Mouse (Mus musculus) neural tube, embryonic 11.5 days (tissue): ENCODE results near the gene Frs3. TPM values are rescaled to one million over a fixed set of nuclear protein-coding genes. Genes with fewer than 3 reads are reported as not detected.

ENCODE experiments used
- ATAC-seq: fragments of 200-750 bp; cut with Nextera tagmentation; 2 replicates; pipeline ENCODE4 v1.8.0; 2017; ENCODE audit warnings: moderate number of reproducible peaks, mild to moderate bottlenecking, moderate TSS enrichment, moderate library complexity; ENCODE audit not compliant: insufficient read depth, low FRiP score, low TSS enrichment
- DNase-seq: peaks from one replicate; pipeline ENCODE4 v3.0.0-alpha.2; 2015; ENCODE audit warnings: low spot score
- H3K27ac ChIP-seq: fragments of 300-500 bp; sonication (generic); 2 replicates; pipeline ENCODE4 v1.5.1; 2014; ENCODE audit warnings: low read depth, mild to moderate bottlenecking, low read length
- H3K27me3 ChIP-seq: fragments of 300-500 bp; sonication (generic); 2 replicates; pipeline ENCODE4 v1.6.1; 2014; ENCODE audit warnings: mild to moderate bottlenecking, low read length, mixed read lengths; ENCODE audit not compliant: control insufficient read depth, insufficient read depth
- H3K36me3 ChIP-seq: fragments of 300-500 bp; sonication (generic); 2 replicates; pipeline ENCODE4 v1.6.1; 2014; ENCODE audit warnings: mild to moderate bottlenecking, low read length, moderate library complexity, mixed read lengths; ENCODE audit not compliant: control insufficient read depth, insufficient read depth
- H3K4me1 ChIP-seq: fragments of 300-500 bp; sonication (generic); 2 replicates; pipeline ENCODE4 v1.6.1; 2014; ENCODE audit warnings: low read length, mixed read lengths; ENCODE audit not compliant: control insufficient read depth, insufficient read depth
- H3K4me2 ChIP-seq: fragments of 300-500 bp; sonication (generic); 2 replicates; pipeline ENCODE4 v1.6.1; 2014; ENCODE audit warnings: low read depth, mild to moderate bottlenecking, moderate library complexity
- H3K4me3 ChIP-seq: fragments of 300-500 bp; sonication (generic); 2 replicates; pipeline ENCODE4 v1.5.1; 2014; ENCODE audit warnings: low read depth, low read length
- H3K9ac ChIP-seq: fragments of 300-500 bp; sonication (generic); 2 replicates; pipeline ENCODE4 v1.6.1; 2014; ENCODE audit warnings: mild to moderate bottlenecking, low read length
- H3K9me3 ChIP-seq: fragments of 300-500 bp; sonication (generic); 2 replicates; pipeline ENCODE4 v1.6.1; 2016; ENCODE audit warnings: low read length; ENCODE audit not compliant: control insufficient read depth
- WGBS: fragments of 180-500 bp; shearing (Covaris S2); extraction: QIAGEN DNeasy Blood & Tissue Kit; methylation state at CpG from one replicate; pipeline ENCODE4 v1.1.7; 2014; 5-methylcytosine and 5-hydroxymethylcytosine counted together
- polyA plus RNA-seq: library from polyadenylated mRNA; unstranded; fragments of >200 nt; fragmentation: Nextera tagmentation; extraction: Ambion mirVana; gene quantifications from 2 replicates; pipeline ENCODE4 v1.2.1, GENCODE M21; 2014

The Frs3 gene
- polyA plus RNA-seq, 1 experiment from 2014 or later = 12.1 TPM

- no peaks in the 10 kb centered on the region for H3K9me3 ChIP-seq
- H3K9ac ChIP-seq = no peak overlapping the region
- peaks cover 7% of the 10 kb centered on the region for H3K4me1 ChIP-seq
- H3K27ac ChIP-seq = no peak overlapping the region
- no peak for ATAC-seq
- peaks cover 13% of the 10 kb centered on the region for H3K36me3 ChIP-seq
- no peak for DNase-seq
- no peak overlapping the region for H3K4me2 ChIP-seq
- no peak overlapping the region for H3K4me3 ChIP-seq
- 84% methylated on average over 4 of the region's 4 CpGs for WGBS
- no peaks in the 10 kb centered on the region for H3K27me3 ChIP-seq
Measured at GRCm38 (mm10) chr17:47682836-47683235, 6.0 kb upstream of the Frs3 start.

DNA sequence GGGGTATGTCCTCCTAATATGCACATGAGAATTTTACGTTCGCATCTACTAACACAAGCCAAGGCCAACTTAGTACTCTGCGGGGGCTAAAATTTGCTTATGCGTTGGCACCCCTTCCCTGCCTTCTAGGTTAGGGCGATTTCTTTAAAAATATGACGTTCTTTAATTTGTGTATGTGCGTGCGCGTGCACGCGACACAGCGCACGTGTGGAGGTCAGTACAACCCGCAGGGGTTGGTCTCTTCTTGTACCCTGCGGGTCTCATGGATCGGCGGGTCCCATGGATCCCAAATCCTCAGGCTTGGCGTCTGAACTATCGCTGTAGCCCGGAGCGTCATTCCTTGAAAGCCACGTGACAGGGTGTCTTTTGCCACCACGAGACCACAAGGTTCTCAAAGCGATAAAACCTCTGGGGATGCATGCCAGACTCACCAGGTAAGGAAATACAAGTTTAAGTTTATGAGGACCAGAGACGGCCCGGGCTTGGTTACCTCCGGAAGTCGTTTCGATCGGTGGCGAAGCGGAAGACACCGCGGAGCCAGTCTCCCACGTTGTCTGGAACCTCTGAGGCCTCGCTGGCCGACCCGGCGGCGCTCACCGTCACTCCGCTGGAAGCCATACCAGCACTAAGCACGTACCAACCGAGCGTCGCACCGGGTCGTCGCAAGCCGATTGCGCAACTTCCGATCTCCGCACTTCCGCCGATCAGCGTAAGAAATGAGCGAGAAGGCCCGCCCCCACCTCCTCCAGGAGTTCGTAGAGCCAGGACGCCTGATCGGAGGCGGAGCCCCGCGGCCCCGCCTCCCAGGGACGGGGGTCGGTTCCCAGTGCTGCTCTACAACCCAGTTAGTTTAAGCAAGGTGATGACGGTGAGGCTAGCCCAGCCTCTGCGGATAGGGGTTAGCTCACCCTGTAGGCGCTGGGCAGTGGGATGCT is 1.2 kb upstream of the Frs3 start:
- peak; percentile 97 for DNase-seq
- Histone ChIP-seq H3K9me3 (no peaks in the 10 kb centered on the region), H3K4me3 (peak overlapping the region; percentile 78), H3K36me3 (0 out of 2 replicates have a peak, but pooled peaks cover 2% of the 10 kb centered on the region), H3K4me1 (peaks cover 7% of the 10 kb centered on the region), H3K9ac (peak overlapping the region; percentile 77), H3K4me2 (peak overlapping the region; percentile 94), H3K27me3 (no peaks in the 10 kb centered on the region), H3K27ac (peak overlapping the region; percentile 67)
- peak; percentile 90 for ATAC-seq
- under 1% methylated on average over 70 of the region's 70 CpGs for WGBS

DNA sequence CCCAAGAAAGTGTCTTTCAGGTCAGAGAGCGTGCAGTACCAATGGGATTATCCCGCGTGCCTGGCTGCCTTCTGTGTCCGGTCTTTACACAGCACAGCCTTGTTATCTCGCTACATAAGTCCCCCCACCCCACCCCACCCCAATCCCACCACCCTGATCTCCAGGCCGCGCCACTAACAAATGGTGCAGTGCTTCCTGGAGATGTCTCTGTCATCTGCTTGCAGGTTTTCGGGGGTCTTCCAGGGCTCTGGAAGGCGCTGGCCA is 554 bp upstream of the Frs3 start, which contains the start of gene Tomm6:
Gene Tomm6 (minus strand): TSS at position 43 of the 264 bp plus-strand sequence.
- Histone ChIP-seq H3K36me3 (0 out of 2 replicates have a peak, but pooled peaks cover 2% of the 10 kb centered on the region), H3K27me3 (no peaks in the 10 kb centered on the region), H3K4me1 (peaks cover 7% of the 10 kb centered on the region), H3K27ac (peak within 1 kb of the TSS; percentile 67), H3K9ac (peak within 1 kb of the TSS; percentile 77), H3K4me2 (peak within 1 kb of the TSS; percentile 94), H3K4me3 (peak within 1 kb of the TSS; percentile 78), H3K9me3 (no peaks in the 10 kb centered on the region)
- ATAC-seq = no peak
- DNase-seq = no peak
- WGBS = 0% methylated on average over 9 of the region's 9 CpGs

- no peaks in the 10 kb centered on the region for H3K27me3 ChIP-seq
- no peaks in the 10 kb centered on the region for H3K36me3 ChIP-seq
- H3K27ac ChIP-seq = no peak overlapping the region
- H3K9ac ChIP-seq = no peak overlapping the region
- 82% methylated on average over 7 of the region's 8 CpGs for WGBS
- H3K9me3 ChIP-seq = no peaks in the 10 kb centered on the region
- peaks cover 7% of the 10 kb centered on the region for H3K4me1 ChIP-seq
- DNase-seq (no peak), ATAC-seq (no peak)
- no peak overlapping the region for H3K4me3 ChIP-seq
- no peak overlapping the region for H3K4me2 ChIP-seq
Measured at GRCm38 (mm10) chr17:47689894-47690293, 1.1 kb downstream of the Frs3 start.

DNA sequence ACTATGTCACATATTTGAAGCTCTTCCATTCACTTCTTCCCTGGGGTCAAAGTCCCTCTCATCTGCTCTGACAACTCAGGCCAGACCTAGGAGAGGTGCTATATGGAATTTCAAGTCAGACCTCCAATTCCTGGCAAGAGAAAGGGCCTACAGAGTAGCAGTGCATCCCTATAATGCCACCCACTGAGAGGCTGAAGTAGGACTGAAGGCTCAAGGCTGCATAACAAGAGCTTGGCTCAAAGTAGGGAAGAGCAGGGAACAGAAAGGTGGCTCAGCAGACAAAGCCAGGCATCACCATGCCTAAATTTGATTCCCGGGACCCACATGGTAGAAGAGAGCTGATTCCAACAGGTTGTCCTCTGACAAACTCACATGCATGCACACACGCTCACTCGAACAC is 2.8 kb downstream of the Frs3 start:
- DNase-seq = no peak
- H3K27ac ChIP-seq = no peak overlapping the region
- peaks cover 7% of the 10 kb centered on the region for H3K4me1 ChIP-seq
- no peak overlapping the region for H3K4me3 ChIP-seq
- no peaks in the 10 kb centered on the region for H3K36me3 ChIP-seq
- no peak overlapping the region for H3K9ac ChIP-seq
- ATAC-seq = no peak
- 89% methylated on average over 3 of the region's 3 CpGs for WGBS
- H3K4me2 ChIP-seq = no peak overlapping the region
- H3K9me3 ChIP-seq = no peaks in the 10 kb centered on the region
- no peaks in the 10 kb centered on the region for H3K27me3 ChIP-seq

- no peaks in the 10 kb centered on the region for H3K27me3 ChIP-seq
- peak overlapping the region; percentile 48 for H3K4me3 ChIP-seq
- H3K9me3 ChIP-seq = no peaks in the 10 kb centered on the region
- no peaks in the 10 kb centered on the region for H3K36me3 ChIP-seq
- H3K4me2 ChIP-seq = peak overlapping the region; percentile 66
- 33% methylated on average over 13 of the region's 13 CpGs for WGBS
- H3K4me1 ChIP-seq = no peaks in the 10 kb centered on the region
- ATAC-seq = no peak
- no peak overlapping the region for H3K27ac ChIP-seq
- peak overlapping the region; percentile 72 for H3K9ac ChIP-seq
- DNase-seq = no peak
Measured at GRCm38 (mm10) chr17:47693671-47694441, 5.0 kb downstream of the Frs3 start.

DNA sequence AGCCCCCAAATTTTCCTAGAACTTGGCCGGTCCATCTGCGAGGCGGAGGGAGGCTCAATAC is 5.4 kb downstream of the Frs3 start, which contains the start of gene Gm21981:
Gene Gm21981 (minus strand): TSS at position 14 of the 61 bp plus-strand sequence.
- Histone ChIP-seq H3K9me3 (no peaks in the 10 kb centered on the region), H3K27ac (peak within 1 kb of the TSS; percentile 45; the same call in 1 of the 2 replicates), H3K27me3 (no peaks in the 10 kb centered on the region), H3K4me1 (no peaks in the 10 kb centered on the region), H3K4me3 (peak within 1 kb of the TSS; percentile 48), H3K36me3 (no peaks in the 10 kb centered on the region), H3K9ac (peak within 1 kb of the TSS; percentile 72), H3K4me2 (peak within 1 kb of the TSS; percentile 66)
- ATAC-seq (no peak), DNase-seq (no peak)
- 0% methylated on average over 3 of the region's 3 CpGs for WGBS

- no peaks in the 10 kb centered on the region for H3K9me3 ChIP-seq
- H3K4me2 ChIP-seq = peak within 1 kb of the TSS; percentile 66
- no peaks in the 10 kb centered on the region for H3K27me3 ChIP-seq
- no peaks in the 10 kb centered on the region for H3K4me1 ChIP-seq
- no peaks in the 10 kb centered on the region for H3K36me3 ChIP-seq
- H3K4me3 ChIP-seq = peak within 1 kb of the TSS; percentile 48
- WGBS = 1% methylated on average over 58 of the region's 82 CpGs
- DNase-seq (peak; percentile 98), ATAC-seq (peak; percentile 94)
- peak within 1 kb of the TSS; percentile 72 for H3K9ac ChIP-seq
- H3K27ac ChIP-seq = peak within 1 kb of the TSS; percentile 45; the same call in 1 of the 2 replicates
Measured at GRCm38 (mm10) chr17:47694503-47695336, 5.9 kb downstream of the Frs3 start, which contains the start of gene Prickle4. Gene Prickle4 (minus strand): TSS chr17:47694736.
